Mouse (Mus musculus) limb, embryonic 11.5 days (tissue): ENCODE measurements around the gene Slc4a4. TPM values are rescaled to one million over a fixed set of nuclear protein-coding genes. Genes with fewer than 3 reads are reported as not detected.
"Not testable (repeated sequence)": the region's sequence is repeated elsewhere in the genome, so short reads cannot be mapped to it uniquely, and the experiment has no call there.

Experiments
- ATAC-seq: fragments of 200-750 bp; cut with Nextera tagmentation; 2 replicates; pipeline ENCODE4 v1.8.0; 2017; ENCODE audit warnings: low read depth; ENCODE audit not compliant: insufficient number of reproducible peaks, low FRiP score, low TSS enrichment
- DNase-seq: peaks from one replicate; pipeline ENCODE4 v3.0.0-alpha.2; 2015; ENCODE audit warnings: low spot score
- H3K27ac ChIP-seq: fragments of 300-500 bp; sonication (generic); replicated peaks from 2 replicates; pipeline ENCODE4 v1.5.1; 2014; ENCODE audit warnings: low read depth, mild to moderate bottlenecking, low read length
- H3K27me3 ChIP-seq: fragments of 300-500 bp; sonication (generic); 2 replicates; pipeline ENCODE4 v1.6.1; 2014; ENCODE audit warnings: mild to moderate bottlenecking, low read length, mixed read lengths; ENCODE audit not compliant: control insufficient read depth, insufficient read depth
- H3K36me3 ChIP-seq: fragments of 300-500 bp; sonication (generic); 2 replicates; pipeline ENCODE4 v1.6.1; 2014; ENCODE audit warnings: mild to moderate bottlenecking, low read length, moderate library complexity, mixed read lengths; ENCODE audit not compliant: control insufficient read depth, insufficient read depth
- H3K4me1 ChIP-seq: fragments of 300-500 bp; sonication (generic); 2 replicates; pipeline ENCODE4 v1.6.1; 2014; ENCODE audit warnings: low read length, mixed read lengths; ENCODE audit not compliant: control insufficient read depth, insufficient read depth
- H3K4me2 ChIP-seq: fragments of 300-500 bp; sonication (generic); 2 replicates; pipeline ENCODE4 v1.6.1; 2014; ENCODE audit warnings: low read depth, mild to moderate bottlenecking, moderate library complexity; ENCODE audit not compliant: severe bottlenecking
- H3K4me3 ChIP-seq: fragments of 300-500 bp; sonication (generic); 2 replicates; pipeline ENCODE4 v1.5.1; 2014; ENCODE audit warnings: low read depth, low read length
- H3K9ac ChIP-seq: fragments of 300-500 bp; sonication (generic); 2 replicates; pipeline ENCODE4 v1.6.1; 2014; ENCODE audit warnings: mild to moderate bottlenecking, low read length
- H3K9me3 ChIP-seq: fragments of 300-500 bp; sonication (generic); 2 replicates; pipeline ENCODE4 v1.6.1; 2016; ENCODE audit warnings: low read length; ENCODE audit not compliant: control insufficient read depth
- WGBS: fragments of 180-500 bp; shearing (Covaris S2); extraction: QIAGEN DNeasy Blood & Tissue Kit; methylation state at CpG from one replicate; pipeline ENCODE4 v1.1.7; 2014; 5-methylcytosine and 5-hydroxymethylcytosine counted together
- polyA plus RNA-seq: library from polyadenylated mRNA; unstranded; fragments of >200 nt; fragmentation: Nextera tagmentation; extraction: Ambion mirVana; gene quantifications from 2 replicates; pipeline ENCODE4 v1.2.1, GENCODE M21; 2014

Gene Slc4a4
- polyA plus RNA-seq, 1 experiment from 2014 or later = 1.9 TPM

DNA sequence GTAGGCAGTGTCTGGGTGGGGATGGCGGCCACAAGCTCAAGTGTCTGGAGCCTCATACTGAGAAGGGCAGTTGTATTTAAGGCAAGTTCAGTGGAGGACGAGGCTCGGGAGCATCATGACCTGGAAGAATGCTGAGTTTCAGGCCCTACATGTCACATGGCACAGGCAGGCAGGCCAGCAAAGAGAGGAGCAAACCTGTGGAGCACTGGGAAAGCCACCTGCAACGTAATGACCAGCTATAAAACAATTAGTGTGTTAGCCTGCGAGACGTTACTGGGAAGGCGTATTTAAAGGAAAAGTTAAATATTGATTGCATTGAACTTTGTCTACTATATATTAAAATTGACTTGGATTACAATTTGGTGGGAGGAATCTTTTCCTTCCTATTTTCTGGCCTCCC lies 97.0 kb downstream of the Slc4a4 start:
- WGBS = 51% methylated on average over 7 of the region's 7 CpGs
- ATAC-seq = no peak

DNA sequence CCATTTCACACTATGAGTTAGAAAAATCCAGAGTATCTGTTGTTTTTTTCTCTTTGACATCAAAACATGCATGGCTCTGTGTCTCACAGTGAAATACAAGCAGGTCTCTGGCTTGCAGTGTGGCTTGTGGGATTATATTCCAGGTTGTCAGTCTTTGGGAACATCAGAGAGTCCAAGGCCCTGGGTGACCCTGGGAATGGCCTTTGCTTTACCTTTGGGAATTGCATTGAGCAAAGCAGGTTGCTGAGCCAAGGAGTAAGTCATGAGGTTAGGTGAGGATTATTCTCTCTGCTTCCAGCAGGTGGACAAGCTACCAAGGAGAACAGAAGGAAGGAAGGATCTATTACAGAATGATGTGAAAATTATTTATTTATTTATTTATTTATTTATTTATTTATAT lies 102.4 kb downstream of the Slc4a4 start:
- no peaks in the 10 kb centered on the region for H3K36me3 ChIP-seq

More for the DNA sequence above, 97.0 kb downstream of the Slc4a4 start:
- DNase-seq = no peak
- H3K9me3 ChIP-seq = no peaks in the 10 kb centered on the region
- H3K36me3 ChIP-seq = no peaks in the 10 kb centered on the region
- no peak overlapping the region for H3K27ac ChIP-seq
- H3K9ac ChIP-seq = no peak overlapping the region
- H3K4me3 ChIP-seq = no peak overlapping the region
- no peaks in the 10 kb centered on the region for H3K4me1 ChIP-seq
- no peak overlapping the region for H3K4me2 ChIP-seq
- H3K27me3 ChIP-seq = no peaks in the 10 kb centered on the region

DNA sequence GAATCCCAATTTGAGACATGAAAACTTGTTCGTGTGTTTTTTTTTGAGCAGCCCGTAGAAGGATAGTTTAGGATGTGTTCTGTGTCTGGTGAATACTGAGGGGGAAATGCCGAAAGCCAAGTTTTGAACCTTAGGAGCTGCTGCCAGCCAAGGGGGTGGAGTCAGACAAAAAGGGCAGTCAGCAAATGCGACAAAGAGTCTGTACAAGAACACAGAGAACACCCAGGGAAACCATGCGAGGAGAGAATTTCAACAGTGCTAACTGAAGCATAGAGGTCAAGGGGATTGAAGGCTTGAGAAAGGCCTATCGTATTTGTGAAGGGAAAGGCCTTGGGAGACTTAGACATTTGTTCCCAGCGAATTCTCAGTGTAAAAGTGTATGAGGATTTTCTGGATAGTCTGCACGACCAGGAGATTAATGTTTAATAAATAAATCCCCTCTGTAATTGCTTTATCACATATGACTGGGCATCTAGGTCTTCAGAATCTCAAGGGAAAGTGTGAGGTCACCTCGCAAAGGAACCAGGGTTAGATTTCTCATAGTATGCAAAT lies 103.7 kb downstream of the Slc4a4 start:
- 86% methylated on average over 9 of the region's 9 CpGs for WGBS

More for the DNA sequence above, 102.4 kb downstream of the Slc4a4 start:
- H3K4me3 ChIP-seq = no peak overlapping the region
- no peak overlapping the region for H3K4me2 ChIP-seq
- no peaks in the 10 kb centered on the region for H3K9me3 ChIP-seq
- H3K4me1 ChIP-seq = no peaks in the 10 kb centered on the region
- no peaks in the 10 kb centered on the region for H3K27me3 ChIP-seq
- H3K9ac ChIP-seq = no peak overlapping the region
- ATAC-seq = no peak
- no peak for DNase-seq
- H3K27ac ChIP-seq = no peak overlapping the region

DNA sequence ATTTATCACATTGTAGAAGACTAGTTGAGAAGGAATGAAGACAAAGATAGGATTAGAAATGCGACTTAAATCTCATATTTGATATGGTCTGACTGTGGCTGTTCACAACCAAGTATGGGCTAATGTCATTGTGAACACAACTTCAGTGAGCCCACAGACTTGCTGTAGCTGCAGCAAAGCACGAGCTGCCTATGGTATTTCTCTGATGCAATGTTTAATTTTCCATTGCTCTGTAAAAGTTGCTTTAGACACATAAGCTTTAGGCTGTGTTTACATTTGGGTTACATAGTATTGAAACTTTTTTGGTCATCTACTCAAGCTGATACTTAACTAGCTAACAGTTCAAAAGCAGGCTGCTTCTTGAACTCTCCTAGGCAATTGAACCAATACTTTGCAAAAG lies 104.7 kb downstream of the Slc4a4 start:
- H3K4me3 ChIP-seq, H3K27me3 ChIP-seq, H3K4me2 ChIP-seq, H3K36me3 ChIP-seq, H3K4me1 ChIP-seq, DNase-seq, H3K9me3 ChIP-seq, H3K27ac ChIP-seq, ATAC-seq, H3K9ac ChIP-seq: not testable (repeated sequence)
- WGBS = 88% methylated on average over 2 of the region's 2 CpGs

More for the DNA sequence above, 103.7 kb downstream of the Slc4a4 start:
- no peak overlapping the region for H3K27ac ChIP-seq
- DNase-seq (no peak), ATAC-seq (no peak)
- H3K4me1 ChIP-seq = no peaks in the 10 kb centered on the region
- H3K4me2 ChIP-seq = no peak overlapping the region
- H3K27me3 ChIP-seq = no peaks in the 10 kb centered on the region
- no peaks in the 10 kb centered on the region for H3K9me3 ChIP-seq
- no peak overlapping the region for H3K4me3 ChIP-seq
- no peak overlapping the region for H3K9ac ChIP-seq
- no peaks in the 10 kb centered on the region for H3K36me3 ChIP-seq

DNA sequence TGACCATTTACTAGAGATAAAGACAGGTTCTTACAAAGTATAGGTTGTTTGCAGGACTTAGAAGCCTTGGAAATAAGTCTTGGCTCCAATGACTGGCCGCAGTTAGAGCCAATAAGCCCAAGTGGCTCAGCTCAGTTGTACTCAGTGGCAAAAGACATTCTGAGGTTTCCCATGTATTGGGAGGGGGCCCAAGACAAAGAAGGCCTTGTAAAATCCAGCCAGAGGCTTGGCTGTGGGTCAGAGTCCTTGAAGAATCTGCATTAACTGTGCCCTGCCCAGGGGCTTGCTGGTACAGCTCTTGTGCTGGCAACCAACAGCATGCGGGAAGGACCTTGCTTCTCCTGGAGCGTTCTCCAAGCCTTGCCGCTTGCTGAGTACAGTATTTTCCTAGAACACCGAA lies 107.9 kb downstream of the Slc4a4 start:
- ATAC-seq = no peak
- no peak overlapping the region for H3K27ac ChIP-seq
- no peaks in the 10 kb centered on the region for H3K9me3 ChIP-seq
- H3K4me3 ChIP-seq = no peak overlapping the region
- WGBS = 92% methylated on average over 5 of the region's 5 CpGs
- H3K27me3 ChIP-seq = no peaks in the 10 kb centered on the region
- H3K4me1 ChIP-seq = no peaks in the 10 kb centered on the region
- no peaks in the 10 kb centered on the region for H3K36me3 ChIP-seq
- DNase-seq = no peak
- H3K9ac ChIP-seq = no peak overlapping the region
- no peak overlapping the region for H3K4me2 ChIP-seq

DNA sequence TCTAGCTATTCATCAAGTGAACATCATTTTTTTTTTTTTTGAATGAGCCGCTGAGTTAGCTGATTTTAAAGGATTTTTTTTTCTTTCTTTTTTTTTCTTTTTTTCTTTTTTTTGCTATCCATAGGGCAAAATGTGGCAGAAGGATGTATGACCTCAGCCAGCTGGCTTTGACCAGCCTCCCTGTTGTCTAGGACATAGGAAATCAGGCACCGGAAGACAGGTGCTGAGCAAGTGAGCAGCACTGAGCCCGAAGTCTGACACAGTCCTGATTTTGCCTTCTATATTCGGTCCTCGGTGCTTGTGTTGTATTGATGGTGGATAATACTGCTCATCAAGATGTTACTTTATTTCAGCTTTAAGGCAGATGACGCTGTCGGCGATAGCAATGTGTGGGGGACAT lies 109.6 kb downstream of the Slc4a4 start:
- 97% methylated on average over 8 of the region's 8 CpGs for WGBS
- Histone ChIP-seq H3K4me1 (no peaks in the 10 kb centered on the region), H3K27me3 (no peaks in the 10 kb centered on the region), H3K36me3 (no peaks in the 10 kb centered on the region), H3K9ac (no peak overlapping the region), H3K4me3 (no peak overlapping the region), H3K4me2 (no peak overlapping the region), H3K9me3 (no peaks in the 10 kb centered on the region), H3K27ac (no peak overlapping the region)
- ATAC-seq (no peak), DNase-seq (no peak)

DNA sequence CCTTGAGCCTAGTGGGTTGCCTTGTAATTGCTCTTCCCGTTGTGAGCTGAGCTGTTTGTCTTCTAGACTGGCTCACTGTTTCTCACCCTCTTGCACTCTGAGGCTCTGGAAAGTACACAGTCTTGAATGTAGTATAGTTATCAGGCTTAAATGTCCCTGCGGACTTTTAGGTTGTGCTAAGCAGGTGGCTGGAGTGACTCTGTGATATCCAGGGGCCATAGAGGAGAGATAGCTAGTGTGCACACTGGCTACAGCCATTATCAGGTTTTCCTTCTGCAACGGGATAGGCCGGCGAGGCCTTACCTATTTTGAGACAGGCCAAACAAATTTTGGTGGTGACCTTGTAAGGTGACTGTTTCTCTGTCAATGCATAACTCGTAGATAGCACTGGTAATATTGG lies 110.7 kb downstream of the Slc4a4 start:
- DNase-seq = no peak
- ATAC-seq = no peak
- Histone ChIP-seq H3K4me1 (no peaks in the 10 kb centered on the region), H3K27ac (no peak overlapping the region), H3K9ac (no peak overlapping the region), H3K4me3 (no peak overlapping the region), H3K9me3 (no peaks in the 10 kb centered on the region), H3K27me3 (no peaks in the 10 kb centered on the region), H3K36me3 (no peaks in the 10 kb centered on the region), H3K4me2 (no peak overlapping the region)
- 93% methylated on average over 6 of the region's 6 CpGs for WGBS

DNA sequence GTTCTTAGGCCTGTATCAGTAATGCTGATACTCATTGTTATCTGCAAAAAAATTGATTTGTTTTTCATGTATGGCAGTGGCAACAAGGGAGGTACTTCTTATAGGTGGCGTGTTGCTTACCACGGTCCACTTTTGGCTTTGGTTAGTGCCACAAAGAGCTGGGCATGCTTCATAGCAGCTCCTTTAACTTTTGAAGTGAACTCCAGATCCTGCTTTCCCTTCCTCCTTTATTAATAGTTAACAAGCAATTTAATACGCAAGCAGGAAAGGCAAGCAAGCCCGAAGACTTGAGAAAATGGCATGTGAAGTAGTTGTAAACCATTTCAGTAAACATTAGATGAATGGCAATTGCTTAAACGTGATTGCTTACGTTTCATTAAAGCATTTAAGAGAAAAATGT lies 113.2 kb downstream of the Slc4a4 start:
- H3K4me2 ChIP-seq = no peak overlapping the region
- DNase-seq = no peak
- WGBS = 87% methylated on average over 6 of the region's 6 CpGs
- no peaks in the 10 kb centered on the region for H3K36me3 ChIP-seq
- H3K9ac ChIP-seq = no peak overlapping the region
- H3K4me1 ChIP-seq = no peaks in the 10 kb centered on the region
- H3K27me3 ChIP-seq = no peaks in the 10 kb centered on the region
- no peak for ATAC-seq
- no peaks in the 10 kb centered on the region for H3K9me3 ChIP-seq
- no peak overlapping the region for H3K4me3 ChIP-seq
- H3K27ac ChIP-seq = no peak overlapping the region

DNA sequence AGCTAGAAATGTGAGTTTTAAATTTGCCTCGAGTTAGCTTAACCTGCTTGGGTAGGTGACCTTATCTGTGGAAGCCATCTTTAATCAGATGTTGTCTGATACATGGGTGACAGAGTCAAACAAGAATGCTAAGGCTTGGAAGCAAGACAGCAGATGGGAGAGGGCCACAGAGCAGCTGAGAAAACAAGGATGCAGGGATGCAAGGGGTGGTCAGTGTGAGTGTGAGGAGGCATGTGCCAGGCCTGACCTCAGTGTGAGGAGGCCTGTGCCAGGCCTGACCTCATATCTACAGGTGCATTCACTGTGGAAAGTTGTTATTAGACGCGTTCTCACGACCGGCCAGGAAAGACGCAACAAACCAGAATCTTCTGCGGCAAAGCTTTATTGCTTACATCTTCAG lies 114.0 kb downstream of the Slc4a4 start:
- no peak overlapping the region for H3K27ac ChIP-seq
- no peaks in the 10 kb centered on the region for H3K36me3 ChIP-seq
- H3K4me3 ChIP-seq = no peak overlapping the region
- 95% methylated on average over 7 of the region's 7 CpGs for WGBS
- ATAC-seq = no peak
- no peaks in the 10 kb centered on the region for H3K27me3 ChIP-seq
- H3K4me2 ChIP-seq = no peak overlapping the region
- no peaks in the 10 kb centered on the region for H3K9me3 ChIP-seq
- H3K4me1 ChIP-seq = no peaks in the 10 kb centered on the region
- no peak for DNase-seq
- no peak overlapping the region for H3K9ac ChIP-seq
